Mouse (Mus musculus) hindbrain, embryonic 14.5 days (tissue): Measurements from ENCODE around the gene Rhbdd3. TPM values are rescaled to one million over a fixed set of nuclear protein-coding genes. Genes with fewer than 3 reads are reported as not detected.

Experiments used
- ATAC-seq: fragments of 200-750 bp; cut with Nextera tagmentation; 2 replicates; pipeline ENCODE4 v1.8.0; 2017; ENCODE audit warnings: moderate number of reproducible peaks, mild to moderate bottlenecking, moderate TSS enrichment, moderate library complexity; ENCODE audit not compliant: low FRiP score
- DNase-seq: peaks from one replicate; pipeline ENCODE4 v3.0.0-alpha.2; 2015; ENCODE audit warnings: low spot score
- H3K27ac ChIP-seq: fragments of 300-500 bp; sonication (generic); 2 replicates; pipeline ENCODE4 v1.5.1; 2014; ENCODE audit warnings: mild to moderate bottlenecking, moderate library complexity
- H3K27me3 ChIP-seq: fragments of 300-500 bp; sonication (generic); 2 replicates; pipeline ENCODE4 v1.6.1; 2014; ENCODE audit warnings: mild to moderate bottlenecking, low read length, mixed read lengths; ENCODE audit not compliant: control insufficient read depth, insufficient read depth
- H3K36me3 ChIP-seq: fragments of 300-500 bp; sonication (generic); replicated peaks from 2 replicates; pipeline ENCODE4 v1.6.1; 2014; ENCODE audit not compliant: control insufficient read depth, insufficient read depth
- H3K4me1 ChIP-seq: fragments of 300-500 bp; sonication (generic); replicated peaks from 2 replicates; pipeline ENCODE4 v1.6.1; 2014; ENCODE audit warnings: antibody characterized with exemption, low read length, mixed read lengths; ENCODE audit not compliant: control insufficient read depth, insufficient read depth
- H3K4me2 ChIP-seq: fragments of 300-500 bp; sonication (generic); replicated peaks from 2 replicates; pipeline ENCODE4 v1.6.1; 2014; ENCODE audit warnings: mild to moderate bottlenecking, moderate library complexity
- H3K4me3 ChIP-seq: fragments of 300-500 bp; sonication (generic); replicated peaks from 2 replicates; pipeline ENCODE4 v1.5.1; 2014; ENCODE audit warnings: mild to moderate bottlenecking, low read length
- H3K9ac ChIP-seq: fragments of 300-500 bp; sonication (generic); 2 replicates; pipeline ENCODE4 v1.6.1; 2014
- H3K9me3 ChIP-seq: fragments of 300-500 bp; sonication (generic); 2 replicates; pipeline ENCODE4 v1.6.1; 2016; ENCODE audit warnings: low read length; ENCODE audit not compliant: control insufficient read depth
- WGBS: fragments of 180-500 bp; shearing (Covaris S2); extraction: QIAGEN DNeasy Blood & Tissue Kit; methylation state at CpG from one replicate; pipeline ENCODE4 v1.1.7; 2014; 5-methylcytosine and 5-hydroxymethylcytosine counted together
- polyA plus RNA-seq: library from polyadenylated mRNA; unstranded; fragments of >200 nt; fragmentation: Nextera tagmentation; extraction: Ambion mirVana; gene quantifications from 2 replicates; pipeline ENCODE4 v1.2.1, GENCODE M21; 2014

Rhbdd3 gene
- polyA plus RNA-seq, 1 experiment from 2014 or later, result 39.7 TPM

- no peak for DNase-seq
- Histone ChIP-seq H3K9me3 (no peaks in the 10 kb centered on the region), H3K27me3 (peaks cover 74% of the 10 kb centered on the region), H3K27ac (no peak within 1 kb of the TSS), H3K4me3 (peak within 1 kb of the TSS; percentile 34), H3K4me1 (peaks cover 31% of the 10 kb centered on the region), H3K4me2 (peak within 1 kb of the TSS; percentile 54), H3K36me3 (peaks cover 4% of the 10 kb centered on the region), H3K9ac (peak within 1 kb of the TSS; percentile 24)
- WGBS, result 3% methylated on average over 70 of the region's 77 CpGs
- no peak for ATAC-seq
Measured at GRCm38 (mm10) chr11:5057856-5058641, 40.7 kb upstream of the Rhbdd3 start, which contains the start of gene Rasl10a. TSS of gene Rasl10a (plus strand) at chr11:5058128.

GRCm38 (mm10) chr11:5058783-5059182 lies 39.9 kb upstream of the Rhbdd3 start:
- Histone ChIP-seq H3K4me3 (no peak overlapping the region), H3K9me3 (no peaks in the 10 kb centered on the region), H3K27ac (no peak overlapping the region), H3K9ac (no peak overlapping the region), H3K36me3 (peaks cover 4% of the 10 kb centered on the region), H3K4me2 (no peak overlapping the region), H3K4me1 (peaks cover 37% of the 10 kb centered on the region), H3K27me3 (peaks cover 81% of the 10 kb centered on the region)
- DNase-seq (no peak), ATAC-seq (no peak)
- 40% methylated on average over 9 of the region's 9 CpGs for WGBS

- peaks cover 41% of the 10 kb centered on the region for H3K4me1 ChIP-seq
- no peak for DNase-seq
- 22% methylated on average over 14 of the region's 14 CpGs for WGBS
- H3K4me3 ChIP-seq, result no peak overlapping the region
- peaks cover 4% of the 10 kb centered on the region for H3K36me3 ChIP-seq
- peaks cover 85% of the 10 kb centered on the region for H3K27me3 ChIP-seq
- H3K9ac ChIP-seq, result no peak overlapping the region
- H3K9me3 ChIP-seq, result no peaks in the 10 kb centered on the region
- no peak overlapping the region for H3K4me2 ChIP-seq
- no peak overlapping the region for H3K27ac ChIP-seq
- ATAC-seq, result no peak
Measured at GRCm38 (mm10) chr11:5059230-5059629, 39.5 kb upstream of the Rhbdd3 start.

- peaks cover 46% of the 10 kb centered on the region for H3K4me1 ChIP-seq
- no peak for ATAC-seq
Measured at GRCm38 (mm10) chr11:5059704-5060156, 39.0 kb upstream of the Rhbdd3 start.

GRCm38 (mm10) chr11:5060756-5061412 lies 37.8 kb upstream of the Rhbdd3 start:
- ATAC-seq (no peak), DNase-seq (no peak)
- Histone ChIP-seq H3K9me3 (no peaks in the 10 kb centered on the region), H3K36me3 (peaks cover 4% of the 10 kb centered on the region), H3K4me2 (peak overlapping the region; percentile 53), H3K27ac (no peak overlapping the region), H3K27me3 (peaks cover 81% of the 10 kb centered on the region), H3K4me1 (peaks cover 48% of the 10 kb centered on the region), H3K9ac (peak overlapping the region; percentile 37; the same call in 1 of the 2 replicates), H3K4me3 (peak overlapping the region; percentile 26; the same call in 1 of the 2 replicates)
- WGBS, result 46% methylated on average over 26 of the region's 28 CpGs

More at GRCm38 (mm10) chr11:5059704-5060156, 39.0 kb upstream of the Rhbdd3 start:
- Histone ChIP-seq H3K27me3 (peaks cover 90% of the 10 kb centered on the region), H3K9me3 (no peaks in the 10 kb centered on the region), H3K36me3 (peaks cover 4% of the 10 kb centered on the region), H3K9ac (no peak overlapping the region), H3K4me3 (no peak overlapping the region), H3K4me2 (no peak overlapping the region), H3K27ac (no peak overlapping the region)
- DNase-seq, result no peak
- 9% methylated on average over 27 of the region's 27 CpGs for WGBS

- H3K9me3 ChIP-seq, result no peaks in the 10 kb centered on the region
- ATAC-seq, result no peak
- peaks cover 4% of the 10 kb centered on the region for H3K36me3 ChIP-seq
- DNase-seq, result peak; percentile 59
- H3K27me3 ChIP-seq, result peaks cover 74% of the 10 kb centered on the region
- peak overlapping the region; percentile 26 for H3K4me3 ChIP-seq
- H3K9ac ChIP-seq, result peak overlapping the region; percentile 37; the same call in 1 of the 2 replicates
- no peak overlapping the region for H3K27ac ChIP-seq
- peaks cover 42% of the 10 kb centered on the region for H3K4me1 ChIP-seq
- WGBS, result 3% methylated on average over 62 of the region's 62 CpGs
- H3K4me2 ChIP-seq, result peak overlapping the region; percentile 53
Measured at GRCm38 (mm10) chr11:5061413-5062139, 37.1 kb upstream of the Rhbdd3 start.

GRCm38 (mm10) chr11:5062326-5062725 lies 36.4 kb upstream of the Rhbdd3 start:
- Histone ChIP-seq H3K4me1 (peaks cover 39% of the 10 kb centered on the region), H3K27ac (no peak overlapping the region), H3K27me3 (peaks cover 66% of the 10 kb centered on the region), H3K36me3 (peaks cover 4% of the 10 kb centered on the region), H3K4me3 (peak overlapping the region; percentile 26), H3K4me2 (peak overlapping the region; percentile 53), H3K9ac (no peak overlapping the region), H3K9me3 (no peaks in the 10 kb centered on the region)
- no peak for ATAC-seq
- DNase-seq, result no peak
- WGBS, result 14% methylated on average over 13 of the region's 13 CpGs

- DNase-seq (no peak), ATAC-seq (no peak)
- H3K4me2 ChIP-seq, result no peak overlapping the region; the same call in 1 of the 2 replicates
- no peak overlapping the region for H3K9ac ChIP-seq
- no peaks in the 10 kb centered on the region for H3K9me3 ChIP-seq
- H3K4me3 ChIP-seq, result no peak overlapping the region
- no peak overlapping the region for H3K27ac ChIP-seq
- peaks cover 9% of the 10 kb centered on the region for H3K36me3 ChIP-seq
- H3K4me1 ChIP-seq, result peaks cover 39% of the 10 kb centered on the region
- peaks cover 60% of the 10 kb centered on the region for H3K27me3 ChIP-seq
- 63% methylated on average over 13 of the region's 13 CpGs for WGBS
Measured at GRCm38 (mm10) chr11:5062860-5063505, 35.7 kb upstream of the Rhbdd3 start.
